Mouse (Mus musculus): ENCODE results near the gene Cfap161. TPM values are rescaled to one million over a fixed set of nuclear protein-coding genes. Genes with fewer than 3 reads are reported as not detected.

The Cfap161 gene
- polyA plus RNA-seq (2015; fragmentation: Nextera tagmentation; extraction: Ambion mirVana), result 1.8 and 2.3 TPM in 2 replicates

DNA sequence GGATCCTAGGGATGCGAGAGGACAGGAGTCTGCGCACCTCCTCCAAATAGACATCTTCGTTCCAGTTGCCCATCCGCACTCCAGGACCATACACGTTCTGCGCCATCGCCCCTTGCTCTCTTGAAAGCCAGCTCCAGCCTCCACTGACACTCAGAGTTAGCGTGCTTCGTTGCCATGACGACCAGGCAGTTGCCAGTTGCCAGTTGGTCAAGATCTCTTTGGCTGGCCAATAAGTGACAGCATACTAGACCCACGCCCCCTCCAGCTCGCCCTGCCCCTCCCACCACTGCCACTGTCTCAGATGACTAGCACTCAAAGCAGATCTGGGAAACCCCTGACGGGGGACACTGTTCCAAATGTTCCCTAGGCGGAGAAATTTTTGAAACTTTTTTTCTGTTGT is at the start of gene Cfap161:
Cfap161 (minus strand) TSS at position 176 of the 400 bp plus-strand sequence.
- Histone ChIP-seq H3K4me3 (ENCODE audit: low read depth, low read length) (peak within 1 kb of the TSS; percentile 16; the same call in 1 of the 2 replicates), H3K36me3 (ENCODE audit: control insufficient read depth, insufficient read depth, low read length) (no peaks in the 10 kb centered on the region), H3K9me3 (replicated peaks; ENCODE audit: control insufficient read depth, low read length, poor library complexity, severe bottlenecking) (no peaks in the 10 kb centered on the region), H3K27ac (ENCODE audit: low read length) (no peak within 1 kb of the TSS), H3K4me2 (ENCODE audit: low read length) (peak within 1 kb of the TSS; percentile 51), H3K4me1 (ENCODE audit: control insufficient read depth, insufficient read depth, low read length) (peaks cover 6% of the 10 kb centered on the region; the same call in 1 of the 2 replicates), H3K9ac (ENCODE audit: low read depth, low read length) (peak within 1 kb of the TSS; percentile 28; the same call in 1 of the 2 replicates), H3K27me3 (ENCODE audit: control insufficient read depth, insufficient read depth, low read depth, low read length) (no peaks in the 10 kb centered on the region)
- 4% methylated on average over 14 of the region's 14 CpGs for WGBS
- peak; percentile 95 for ATAC-seq

DNA sequence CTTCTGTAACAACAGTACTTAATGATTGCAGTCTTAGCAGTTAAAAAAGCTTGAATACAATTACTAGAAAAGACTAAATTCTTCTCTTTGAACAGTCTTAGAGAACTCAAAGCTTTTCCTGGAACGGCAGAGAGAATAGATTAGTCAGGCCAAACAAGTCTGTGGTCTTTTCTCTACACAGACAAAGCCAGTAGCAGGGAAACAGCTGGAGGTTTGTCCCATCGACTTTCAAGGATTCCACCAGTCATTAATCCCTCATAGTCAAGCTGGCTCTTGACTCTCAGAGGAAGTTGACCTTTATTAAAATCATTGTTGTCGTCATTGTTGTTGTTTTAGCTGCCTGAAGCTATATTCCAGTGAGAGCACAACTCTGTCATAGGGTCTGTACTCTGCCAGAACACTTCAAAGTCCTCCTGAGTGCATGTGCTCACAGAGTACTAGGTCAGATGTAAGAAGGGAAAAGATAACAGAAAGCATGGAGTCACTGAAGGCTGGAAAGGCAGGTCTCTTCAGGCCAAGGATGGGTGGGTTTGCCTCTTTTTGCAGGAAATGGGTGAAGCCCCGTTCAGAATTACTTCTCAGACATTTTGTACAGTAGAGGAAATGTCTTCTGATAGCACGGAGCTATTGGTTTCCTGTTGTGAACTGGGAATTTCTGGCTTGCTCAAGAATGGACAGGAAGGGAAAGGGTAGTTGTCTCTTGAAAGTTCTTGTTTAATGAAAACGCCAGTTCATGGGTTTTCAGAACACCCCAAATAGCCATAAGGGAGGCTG is 48.0 kb upstream of the Cfap161 start:
- Histone ChIP-seq H3K4me2 (ENCODE audit: low read length) (no peak overlapping the region), H3K9ac (ENCODE audit: low read depth, low read length) (no peak overlapping the region), H3K4me3 (ENCODE audit: low read depth, low read length) (no peak overlapping the region), H3K36me3 (ENCODE audit: control insufficient read depth, insufficient read depth, low read length) (no peaks in the 10 kb centered on the region), H3K9me3 (replicated peaks; ENCODE audit: control insufficient read depth, low read length, poor library complexity, severe bottlenecking) (no peaks in the 10 kb centered on the region), H3K27me3 (ENCODE audit: control insufficient read depth, insufficient read depth, low read depth, low read length) (no peaks in the 10 kb centered on the region), H3K27ac (ENCODE audit: low read length) (no peak overlapping the region), H3K4me1 (ENCODE audit: control insufficient read depth, insufficient read depth, low read length) (no peaks in the 10 kb centered on the region)
- no peak for ATAC-seq
- 50% methylated on average over 6 of the region's 6 CpGs for WGBS

DNA sequence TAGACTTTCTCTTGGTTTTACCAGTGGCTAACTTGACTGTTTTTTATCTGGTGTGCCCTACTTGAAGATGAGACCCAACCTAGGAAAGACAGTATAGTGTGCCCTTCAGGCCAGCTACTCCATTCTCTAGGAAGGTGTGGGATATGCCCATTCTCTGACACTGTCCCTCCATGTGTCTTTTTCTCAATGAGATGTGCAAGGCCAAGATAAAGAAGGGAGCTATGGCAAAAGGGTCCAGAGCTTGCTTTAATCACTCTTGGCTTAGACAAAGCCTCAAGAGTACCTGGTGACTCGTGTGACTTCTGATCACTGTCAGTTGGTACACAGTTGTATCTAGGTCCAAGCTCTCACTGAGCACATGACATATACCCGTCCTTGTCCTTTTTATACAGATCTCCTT is 45.4 kb upstream of the Cfap161 start:
- no peaks in the 10 kb centered on the region for H3K36me3 ChIP-seq (ENCODE audit: control insufficient read depth, insufficient read depth, low read length)
- no peak overlapping the region for H3K27ac ChIP-seq (ENCODE audit: low read length)
- no peak overlapping the region for H3K4me2 ChIP-seq (ENCODE audit: low read length)
- no peaks in the 10 kb centered on the region for H3K9me3 ChIP-seq (replicated peaks; ENCODE audit: control insufficient read depth, low read length, poor library complexity, severe bottlenecking)
- H3K27me3 ChIP-seq (ENCODE audit: control insufficient read depth, insufficient read depth, low read depth, low read length), result no peaks in the 10 kb centered on the region
- 79% methylated on average over 2 of the region's 2 CpGs for WGBS
- ATAC-seq, result no peak
- H3K9ac ChIP-seq (ENCODE audit: low read depth, low read length), result no peak overlapping the region
- no peaks in the 10 kb centered on the region for H3K4me1 ChIP-seq (ENCODE audit: control insufficient read depth, insufficient read depth, low read length)
- no peak overlapping the region for H3K4me3 ChIP-seq (ENCODE audit: low read depth, low read length)

DNA sequence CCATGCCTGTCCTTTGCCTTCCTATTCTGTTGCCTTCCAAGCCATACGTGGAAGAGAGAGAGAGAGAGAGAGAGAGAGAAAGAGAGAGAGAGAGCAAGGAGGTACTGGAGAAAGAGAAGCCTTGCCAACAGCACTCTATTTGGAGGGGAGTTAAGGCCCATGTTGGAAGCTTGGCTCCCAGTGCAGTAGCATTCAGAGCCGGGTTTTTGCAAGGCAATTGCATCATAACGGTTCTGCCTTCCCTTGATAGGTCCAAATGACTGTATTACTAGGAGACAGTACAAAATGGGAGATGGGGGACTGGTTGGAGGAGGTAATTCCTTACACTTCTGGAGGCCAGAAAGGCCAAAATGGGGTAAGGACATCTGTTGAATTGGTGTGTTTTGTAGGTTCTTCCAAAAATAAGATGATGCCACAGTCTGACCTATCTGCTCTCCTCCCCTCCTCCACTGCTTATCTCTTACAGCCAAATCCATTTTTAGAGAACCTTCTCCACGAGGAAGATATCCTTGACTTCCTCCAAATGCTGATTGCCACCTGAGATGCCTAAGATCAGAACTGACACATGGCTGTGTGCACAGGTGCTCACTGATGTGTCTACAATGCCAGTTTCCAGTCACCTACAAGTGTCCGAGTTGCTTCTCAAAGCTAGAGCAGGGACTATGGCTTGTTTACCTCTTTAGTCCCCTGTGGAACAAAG is 44.0 kb upstream of the Cfap161 start:
- no peaks in the 10 kb centered on the region for H3K27me3 ChIP-seq (ENCODE audit: control insufficient read depth, insufficient read depth, low read depth, low read length)
- no peaks in the 10 kb centered on the region for H3K36me3 ChIP-seq (ENCODE audit: control insufficient read depth, insufficient read depth, low read length)
- H3K4me1 ChIP-seq (ENCODE audit: control insufficient read depth, insufficient read depth, low read length), result no peaks in the 10 kb centered on the region
- no peak overlapping the region for H3K4me3 ChIP-seq (ENCODE audit: low read depth, low read length)
- no peak for ATAC-seq
- H3K27ac ChIP-seq (ENCODE audit: low read length), result no peak overlapping the region
- H3K9ac ChIP-seq (ENCODE audit: low read depth, low read length), result no peak overlapping the region
- H3K4me2 ChIP-seq (ENCODE audit: low read length), result no peak overlapping the region
- no peaks in the 10 kb centered on the region for H3K9me3 ChIP-seq (replicated peaks; ENCODE audit: control insufficient read depth, low read length, poor library complexity, severe bottlenecking)
- WGBS, result 82% methylated on average over 5 of the region's 5 CpGs

DNA sequence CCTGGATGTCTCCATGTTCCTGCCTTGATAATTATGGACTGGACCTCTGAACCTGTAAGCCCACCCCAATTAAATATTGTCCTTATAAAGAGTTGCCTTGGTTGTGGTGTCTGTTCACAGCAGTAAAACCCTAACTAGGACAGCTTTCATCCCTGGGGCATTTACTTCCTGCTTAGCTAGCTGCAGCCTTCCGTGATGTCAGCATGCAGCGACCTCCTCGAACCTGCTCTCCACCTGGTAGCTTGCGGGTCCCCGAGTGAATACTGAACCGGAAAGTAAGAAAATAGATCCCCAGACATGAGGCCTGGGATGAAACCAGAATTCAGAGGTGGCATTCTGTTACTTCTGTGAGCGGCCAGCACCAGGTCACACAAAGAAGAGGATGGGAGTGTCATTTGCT is 34.7 kb upstream of the Cfap161 start:
- H3K27ac ChIP-seq (ENCODE audit: low read length), result no peak overlapping the region
- H3K9me3 ChIP-seq (replicated peaks; ENCODE audit: control insufficient read depth, low read length, poor library complexity, severe bottlenecking), result no peaks in the 10 kb centered on the region
- no peaks in the 10 kb centered on the region for H3K27me3 ChIP-seq (ENCODE audit: control insufficient read depth, insufficient read depth, low read depth, low read length)
- ATAC-seq, result no peak
- no peaks in the 10 kb centered on the region for H3K36me3 ChIP-seq (ENCODE audit: control insufficient read depth, insufficient read depth, low read length)
- no peak overlapping the region for H3K4me2 ChIP-seq (ENCODE audit: low read length)
- 93% methylated on average over 7 of the region's 7 CpGs for WGBS
- H3K4me1 ChIP-seq (ENCODE audit: control insufficient read depth, insufficient read depth, low read length), result no peaks in the 10 kb centered on the region
- H3K9ac ChIP-seq (ENCODE audit: low read depth, low read length), result no peak overlapping the region
- no peak overlapping the region for H3K4me3 ChIP-seq (ENCODE audit: low read depth, low read length)

DNA sequence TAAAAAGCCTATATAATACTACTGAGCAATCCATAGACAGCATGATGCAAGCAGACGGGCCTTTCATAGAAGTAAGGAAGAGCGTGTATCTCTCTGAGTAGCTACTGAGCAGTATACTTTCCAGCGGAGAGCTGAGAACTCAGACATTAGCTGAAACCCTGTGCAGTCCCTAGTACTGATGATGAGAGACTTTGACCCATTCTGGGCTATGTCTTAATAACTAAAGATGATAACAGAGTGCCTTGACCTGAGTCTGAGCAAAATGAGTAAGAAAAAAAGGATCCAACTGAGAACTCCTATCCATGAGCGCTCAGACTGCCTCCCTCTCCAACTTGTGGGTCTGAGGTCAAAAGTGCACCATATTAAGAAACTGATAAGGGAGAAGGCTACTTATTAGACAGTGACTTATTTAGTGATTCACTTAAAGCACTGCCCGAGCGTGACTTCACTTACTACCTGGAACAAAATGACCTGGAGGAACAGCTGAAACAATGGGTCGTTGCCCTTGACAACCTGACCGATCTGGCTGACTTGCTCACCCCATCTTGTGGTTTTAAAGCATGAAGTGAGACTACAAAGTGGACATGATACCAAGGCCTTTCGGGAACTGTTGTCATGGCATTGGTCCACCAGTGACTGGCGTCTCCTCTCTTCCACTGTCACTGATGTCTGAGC is 32.9 kb upstream of the Cfap161 start:
- H3K4me1 ChIP-seq (ENCODE audit: control insufficient read depth, insufficient read depth, low read length), result no peaks in the 10 kb centered on the region
- no peaks in the 10 kb centered on the region for H3K27me3 ChIP-seq (ENCODE audit: control insufficient read depth, insufficient read depth, low read depth, low read length)
- 66% methylated on average over 10 of the region's 10 CpGs for WGBS
- no peak overlapping the region for H3K27ac ChIP-seq (ENCODE audit: low read length)
- no peak overlapping the region for H3K4me3 ChIP-seq (ENCODE audit: low read depth, low read length)
- H3K36me3 ChIP-seq (ENCODE audit: control insufficient read depth, insufficient read depth, low read length), result no peaks in the 10 kb centered on the region
- no peaks in the 10 kb centered on the region for H3K9me3 ChIP-seq (replicated peaks; ENCODE audit: control insufficient read depth, low read length, poor library complexity, severe bottlenecking)
- no peak overlapping the region for H3K9ac ChIP-seq (ENCODE audit: low read depth, low read length)
- no peak for ATAC-seq
- H3K4me2 ChIP-seq (ENCODE audit: low read length), result no peak overlapping the region

DNA sequence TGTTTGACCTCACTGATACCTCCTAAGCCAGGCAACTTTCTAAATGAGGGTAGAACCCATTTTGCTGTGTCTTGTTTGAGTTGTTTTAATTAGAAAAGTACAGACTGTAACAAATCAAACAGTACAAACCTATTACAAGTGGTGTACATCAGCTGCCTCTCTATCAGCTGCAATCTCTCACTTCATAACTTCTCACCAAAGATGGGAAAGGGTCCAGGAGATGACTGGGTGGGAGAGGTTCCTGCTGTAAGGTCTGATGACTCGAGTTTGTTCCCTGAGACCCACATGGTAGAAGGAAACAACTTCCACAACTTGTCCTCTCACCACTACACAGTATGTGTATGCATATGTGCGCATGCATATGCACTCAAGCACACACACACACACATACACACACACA is 32.1 kb upstream of the Cfap161 start:
- Histone ChIP-seq H3K4me2 (ENCODE audit: low read length) (no peak overlapping the region), H3K36me3 (ENCODE audit: control insufficient read depth, insufficient read depth, low read length) (no peaks in the 10 kb centered on the region), H3K4me3 (ENCODE audit: low read depth, low read length) (no peak overlapping the region), H3K9me3 (replicated peaks; ENCODE audit: control insufficient read depth, low read length, poor library complexity, severe bottlenecking) (no peaks in the 10 kb centered on the region), H3K4me1 (ENCODE audit: control insufficient read depth, insufficient read depth, low read length) (no peaks in the 10 kb centered on the region), H3K27me3 (ENCODE audit: control insufficient read depth, insufficient read depth, low read depth, low read length) (no peaks in the 10 kb centered on the region), H3K27ac (ENCODE audit: low read length) (no peak overlapping the region), H3K9ac (ENCODE audit: low read depth, low read length) (no peak overlapping the region)
- ATAC-seq, result no peak
- WGBS, result 78% methylated on average over 2 of the region's 2 CpGs

DNA sequence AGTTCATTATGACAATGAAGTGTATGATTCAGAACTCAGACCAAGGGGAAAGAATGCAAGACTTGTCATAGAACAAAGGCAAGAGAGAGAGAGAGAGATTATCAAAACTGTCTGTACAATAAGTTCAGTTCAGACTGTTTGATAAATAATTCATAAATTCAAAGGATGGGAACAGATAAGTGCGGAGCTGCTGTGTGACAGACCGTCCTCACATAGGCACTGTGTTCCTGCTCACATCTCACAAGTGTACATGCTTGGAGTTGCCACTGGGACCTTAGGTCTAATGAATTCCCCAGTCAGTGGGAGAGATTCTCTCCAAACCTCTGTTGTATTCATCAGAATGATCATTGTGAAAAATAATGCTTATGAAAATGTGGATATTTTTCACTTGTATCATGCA is 27.3 kb upstream of the Cfap161 start:
- Histone ChIP-seq H3K27me3 (ENCODE audit: control insufficient read depth, insufficient read depth, low read depth, low read length) (no peaks in the 10 kb centered on the region), H3K9me3 (replicated peaks; ENCODE audit: control insufficient read depth, low read length, poor library complexity, severe bottlenecking) (no peaks in the 10 kb centered on the region), H3K4me2 (ENCODE audit: low read length) (no peak overlapping the region), H3K4me1 (ENCODE audit: control insufficient read depth, insufficient read depth, low read length) (no peaks in the 10 kb centered on the region), H3K9ac (ENCODE audit: low read depth, low read length) (no peak overlapping the region), H3K36me3 (ENCODE audit: control insufficient read depth, insufficient read depth, low read length) (no peaks in the 10 kb centered on the region), H3K27ac (ENCODE audit: low read length) (no peak overlapping the region), H3K4me3 (ENCODE audit: low read depth, low read length) (no peak overlapping the region)
- ATAC-seq, result no peak
- 73% methylated on average over 2 of the region's 2 CpGs for WGBS

DNA sequence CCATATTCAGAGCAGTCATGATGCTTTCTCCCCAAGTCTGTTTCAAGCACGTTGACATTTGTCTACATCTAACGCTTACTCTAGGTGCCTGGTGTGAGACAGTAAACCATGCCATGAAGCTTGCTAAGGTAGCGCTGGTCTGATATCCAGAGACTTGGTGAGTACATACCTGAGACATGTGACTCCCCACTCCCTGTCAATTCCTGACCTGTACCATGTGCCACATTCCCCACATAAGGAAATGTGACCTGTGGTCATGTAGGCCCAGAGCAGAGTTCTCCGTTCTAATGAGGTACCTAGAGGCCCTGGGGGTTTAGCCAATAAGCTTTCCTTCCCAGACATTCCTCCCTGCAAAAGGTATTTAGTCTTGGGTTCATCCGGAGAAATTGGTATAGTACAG is 22.2 kb upstream of the Cfap161 start:
- no peaks in the 10 kb centered on the region for H3K9me3 ChIP-seq (replicated peaks; ENCODE audit: control insufficient read depth, low read length, poor library complexity, severe bottlenecking)
- H3K4me1 ChIP-seq (ENCODE audit: control insufficient read depth, insufficient read depth, low read length), result 0 out of 2 replicates have a peak, but pooled peaks cover 3% of the 10 kb centered on the region
- H3K36me3 ChIP-seq (ENCODE audit: control insufficient read depth, insufficient read depth, low read length), result no peaks in the 10 kb centered on the region
- no peak for ATAC-seq
- no peak overlapping the region for H3K4me3 ChIP-seq (ENCODE audit: low read depth, low read length)
- no peak overlapping the region for H3K27ac ChIP-seq (ENCODE audit: low read length)
- H3K27me3 ChIP-seq (ENCODE audit: control insufficient read depth, insufficient read depth, low read depth, low read length), result no peaks in the 10 kb centered on the region
- 95% methylated on average over 5 of the region's 5 CpGs for WGBS
- no peak overlapping the region for H3K4me2 ChIP-seq (ENCODE audit: low read length)
- no peak overlapping the region for H3K9ac ChIP-seq (ENCODE audit: low read depth, low read length)
